Mouse (Mus musculus) heart, postnatal 0 days (tissue): ENCODE measurements at regions not wholly inside any gene's neighbourhood (a gene's known extent, or its start where the extent isn't known, plus 50 kb on each side); places are given as distances from the start of the nearest gene placed in this dataset.

Experiments
- CTCF ChIP-seq: IDR thresholded peaks from 2 replicates; pipeline ENCODE4 v1.5.1; 2016; ENCODE audit warnings: antibody characterized with exemption, control low read depth, low read depth
- EP300 ChIP-seq: IDR thresholded peaks from 2 replicates; pipeline ENCODE4 v1.6.1; 2016; ENCODE audit warnings: antibody characterized with exemption, low read depth

DNA sequence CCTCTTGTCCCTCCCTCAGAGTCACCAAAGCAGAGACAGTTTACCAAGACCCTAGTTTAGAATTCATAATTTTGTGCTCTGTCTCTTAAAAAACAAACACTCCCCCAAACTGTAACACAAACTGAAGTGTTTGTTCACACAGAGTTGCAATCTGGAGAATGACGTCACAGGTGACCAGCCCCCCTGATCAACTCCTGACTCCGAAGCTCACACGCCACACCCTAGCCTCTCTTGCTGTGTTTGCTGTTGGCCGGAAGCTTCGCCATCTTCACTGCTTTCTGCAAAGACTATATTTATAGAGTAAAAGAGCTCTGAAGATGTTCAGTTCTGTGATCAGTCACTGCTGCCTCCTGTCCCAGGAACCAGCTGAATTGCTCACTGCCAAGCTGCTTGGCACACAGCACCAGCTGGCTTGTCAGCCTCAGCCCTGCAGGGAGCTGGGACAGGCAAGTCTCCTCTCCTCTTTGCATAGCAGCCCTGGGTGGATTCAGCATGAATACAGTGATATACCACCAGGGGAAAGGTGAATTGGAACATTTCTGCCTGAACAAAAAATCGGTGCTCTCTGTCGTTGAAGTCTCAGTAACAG is 57.3 kb upstream of the Tspan2 start:
- TF ChIP-seq CTCF: no peak
- TF ChIP-seq EP300: no peak
